Mouse (Mus musculus) kidney, embryonic 16.5 days (tissue): Measurements from ENCODE around the gene Klhl29. TPM values are rescaled to one million over a fixed set of nuclear protein-coding genes. Genes with fewer than 3 reads are reported as not detected.

ENCODE experiments used
- ATAC-seq: fragments of 200-750 bp; cut with Nextera tagmentation; 2 replicates; pipeline ENCODE4 v1.8.0; 2017; ENCODE audit warnings: moderate TSS enrichment; ENCODE audit not compliant: low FRiP score, low TSS enrichment
- H3K27ac ChIP-seq: fragments of 300-500 bp; sonication (generic); 2 replicates; pipeline ENCODE4 v1.5.1; 2014; ENCODE audit warnings: low read length
- H3K27me3 ChIP-seq: fragments of 300-500 bp; sonication (generic); 2 replicates; pipeline ENCODE4 v1.6.1; 2014; ENCODE audit warnings: low read length, control low read depth, mixed read lengths; ENCODE audit not compliant: insufficient read depth
- H3K36me3 ChIP-seq: fragments of 300-500 bp; sonication (generic); 2 replicates; pipeline ENCODE4 v1.6.1; 2014; ENCODE audit warnings: low read length, control low read depth, mixed read lengths; ENCODE audit not compliant: insufficient read depth
- H3K4me1 ChIP-seq: fragments of 300-500 bp; sonication (generic); 2 replicates; pipeline ENCODE4 v1.6.1; 2014; ENCODE audit warnings: low read length, control low read depth, mixed read lengths; ENCODE audit not compliant: insufficient read depth
- H3K4me2 ChIP-seq: fragments of 300-500 bp; sonication (generic); replicated peaks from 2 replicates; pipeline ENCODE4 v1.6.1; 2014; ENCODE audit warnings: low read depth, low read length
- H3K4me3 ChIP-seq: fragments of 300-500 bp; sonication (generic); 2 replicates; pipeline ENCODE4 v1.5.1; 2014; ENCODE audit warnings: mild to moderate bottlenecking, low read length
- H3K9ac ChIP-seq: fragments of 300-500 bp; sonication (generic); replicated peaks from 2 replicates; pipeline ENCODE4 v1.6.1; 2014; ENCODE audit warnings: low read length
- H3K9me3 ChIP-seq: fragments of 300-500 bp; sonication (generic); 2 replicates; pipeline ENCODE4 v1.6.1; 2016; ENCODE audit warnings: low read length, control low read depth
- WGBS: fragments of 180-500 bp; shearing (Covaris S2); extraction: QIAGEN DNeasy Blood & Tissue Kit; methylation state at CpG from one replicate; pipeline ENCODE4 v1.1.7; 2014; 5-methylcytosine and 5-hydroxymethylcytosine counted together
- polyA plus RNA-seq: library from polyadenylated mRNA; unstranded; fragments of >200 nt; fragmentation: Nextera tagmentation; extraction: Ambion mirVana; gene quantifications from 2 replicates; pipeline ENCODE4 v1.2.1, GENCODE M21; 2015

Klhl29 gene
- polyA plus RNA-seq, 1 experiment from 2014 or later, result 0.51 TPM

DNA sequence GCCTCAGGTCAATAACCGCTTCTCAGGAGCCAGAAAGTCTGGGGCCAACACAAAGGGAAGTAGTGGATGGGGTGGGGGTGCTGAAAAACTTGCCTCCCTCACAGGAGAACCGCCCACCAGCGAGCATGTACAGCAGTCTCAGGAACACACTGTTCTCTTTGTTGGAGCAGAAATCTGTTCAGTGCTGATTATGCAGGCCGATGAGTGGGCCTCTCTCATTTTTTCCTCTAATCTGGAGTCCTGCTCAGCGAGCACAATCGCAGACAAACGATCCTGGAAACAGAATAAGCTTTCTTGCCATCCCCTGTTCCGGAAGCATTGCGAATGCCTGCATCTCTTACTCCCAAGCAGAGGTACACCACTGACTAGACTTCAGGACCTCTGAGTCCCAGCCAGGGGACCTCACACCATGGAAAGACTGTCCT lies 107.3 kb downstream of the Klhl29 start:
- WGBS, result 44% methylated on average over 9 of the region's 9 CpGs
- ATAC-seq, result peak; percentile 71
- H3K36me3 ChIP-seq, result no peaks in the 10 kb centered on the region

DNA sequence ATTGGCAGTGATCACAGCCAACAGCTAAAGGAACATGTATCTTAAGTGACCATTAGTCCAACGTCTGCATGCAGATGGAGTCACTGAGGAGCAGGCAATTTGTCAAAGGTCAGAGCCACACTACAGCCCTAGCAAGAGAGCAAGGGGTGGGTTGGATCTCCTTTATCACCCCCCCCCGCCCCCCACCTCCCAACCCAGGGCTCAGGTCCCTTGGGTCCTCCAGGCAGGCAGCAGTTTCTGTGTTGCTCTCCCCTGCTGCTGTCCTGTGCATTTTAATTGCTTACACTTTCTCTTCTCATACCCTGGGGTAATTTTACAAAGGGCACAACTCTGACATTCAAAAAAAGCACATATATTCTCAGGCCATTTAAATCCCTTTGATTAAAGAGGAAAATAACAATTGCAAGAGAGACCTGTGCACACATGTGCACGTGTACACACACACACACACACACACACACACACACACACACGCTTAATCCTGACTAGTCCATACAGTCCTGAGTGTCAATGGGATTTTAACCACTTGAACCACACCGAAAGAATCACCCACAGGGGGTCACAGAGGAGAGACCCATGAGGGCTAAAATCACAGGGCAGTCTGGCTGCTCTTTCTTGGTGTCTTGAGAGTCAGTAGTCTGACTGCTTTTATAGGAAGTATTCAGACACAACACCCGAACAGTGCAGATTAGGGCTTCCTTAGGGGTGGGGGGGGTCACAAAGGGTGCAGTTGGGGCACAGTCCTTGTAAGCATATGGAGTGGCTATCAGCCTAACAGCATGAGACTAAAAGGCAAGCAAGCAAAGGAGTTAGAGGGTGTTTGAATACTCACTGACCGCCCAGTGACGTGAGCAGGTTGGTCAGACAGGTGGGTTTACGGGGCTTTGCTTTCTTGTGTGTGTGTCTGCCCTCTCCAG lies 108.0 kb downstream of the Klhl29 start:
- no peaks in the 10 kb centered on the region for H3K9me3 ChIP-seq
- ATAC-seq, result no peak
- H3K36me3 ChIP-seq, result no peaks in the 10 kb centered on the region
- H3K4me3 ChIP-seq, result no peak overlapping the region
- no peak overlapping the region for H3K4me2 ChIP-seq
- WGBS, result 61% methylated on average over 9 of the region's 9 CpGs
- H3K27ac ChIP-seq, result no peak overlapping the region; the same call in 1 of the 2 replicates
- peaks cover 11% of the 10 kb centered on the region for H3K4me1 ChIP-seq
- H3K9ac ChIP-seq, result no peak overlapping the region
- no peaks in the 10 kb centered on the region for H3K27me3 ChIP-seq

More for the DNA sequence above, 107.3 kb downstream of the Klhl29 start:
- peaks cover 11% of the 10 kb centered on the region for H3K4me1 ChIP-seq
- H3K4me2 ChIP-seq, result no peak overlapping the region
- peak overlapping the region; percentile 34; the same call in 1 of the 2 replicates for H3K27ac ChIP-seq
- no peaks in the 10 kb centered on the region for H3K9me3 ChIP-seq
- H3K4me3 ChIP-seq, result no peak overlapping the region
- H3K9ac ChIP-seq, result no peak overlapping the region; the same call in 1 of the 2 replicates
- H3K27me3 ChIP-seq, result no peaks in the 10 kb centered on the region

DNA sequence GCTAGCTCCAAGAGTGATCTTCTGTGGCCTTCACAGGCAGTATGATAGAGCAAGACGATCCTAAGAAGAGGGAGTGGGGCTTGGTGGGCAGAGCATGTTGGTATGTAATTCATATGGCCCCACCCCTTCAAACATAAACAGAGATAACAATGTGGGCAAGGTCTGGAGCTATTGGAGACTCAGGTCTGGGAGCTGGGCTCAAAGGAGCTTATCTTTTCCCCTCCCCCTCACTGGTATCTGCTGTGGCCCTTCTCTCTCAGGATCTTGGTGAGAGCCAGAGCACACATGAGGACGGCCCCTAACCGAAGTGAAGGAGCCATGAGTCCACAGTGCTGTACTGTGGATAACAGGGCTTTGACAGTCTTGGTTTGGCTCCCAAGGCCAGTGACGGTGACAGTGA lies 108.7 kb downstream of the Klhl29 start:
- H3K4me2 ChIP-seq, result no peak overlapping the region
- ATAC-seq, result no peak
- H3K36me3 ChIP-seq, result no peaks in the 10 kb centered on the region
- WGBS, result 79% methylated on average over 4 of the region's 4 CpGs
- H3K9ac ChIP-seq, result no peak overlapping the region
- no peaks in the 10 kb centered on the region for H3K27me3 ChIP-seq
- no peak overlapping the region for H3K4me3 ChIP-seq
- H3K27ac ChIP-seq, result no peak overlapping the region
- peaks cover 11% of the 10 kb centered on the region for H3K4me1 ChIP-seq
- H3K9me3 ChIP-seq, result no peaks in the 10 kb centered on the region

DNA sequence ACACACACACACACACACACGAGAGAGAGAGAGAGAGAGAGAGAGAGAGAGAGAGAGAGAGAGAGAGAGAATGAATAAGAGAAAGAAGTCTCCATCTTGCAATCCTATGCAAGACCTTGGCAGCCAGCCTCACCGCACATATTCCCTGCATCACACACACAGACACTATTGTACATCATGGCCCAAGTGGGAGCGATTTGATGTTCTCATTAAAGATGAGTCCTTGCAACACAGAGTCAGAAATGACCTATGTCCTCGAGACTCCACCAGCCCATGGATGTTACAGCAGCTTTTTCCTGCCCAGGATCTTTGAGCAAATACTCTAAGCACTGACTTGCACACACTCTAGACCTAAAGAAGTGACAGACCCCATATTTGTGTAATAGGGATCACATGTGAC lies 114.0 kb downstream of the Klhl29 start:
- Histone ChIP-seq H3K4me3 (no peak overlapping the region), H3K4me2 (no peak overlapping the region), H3K27me3 (no peaks in the 10 kb centered on the region), H3K27ac (no peak overlapping the region), H3K36me3 (no peaks in the 10 kb centered on the region), H3K9me3 (no peaks in the 10 kb centered on the region), H3K4me1 (no peaks in the 10 kb centered on the region), H3K9ac (no peak overlapping the region)
- WGBS, result 85% methylated on average over 3 of the region's 4 CpGs
- no peak for ATAC-seq

DNA sequence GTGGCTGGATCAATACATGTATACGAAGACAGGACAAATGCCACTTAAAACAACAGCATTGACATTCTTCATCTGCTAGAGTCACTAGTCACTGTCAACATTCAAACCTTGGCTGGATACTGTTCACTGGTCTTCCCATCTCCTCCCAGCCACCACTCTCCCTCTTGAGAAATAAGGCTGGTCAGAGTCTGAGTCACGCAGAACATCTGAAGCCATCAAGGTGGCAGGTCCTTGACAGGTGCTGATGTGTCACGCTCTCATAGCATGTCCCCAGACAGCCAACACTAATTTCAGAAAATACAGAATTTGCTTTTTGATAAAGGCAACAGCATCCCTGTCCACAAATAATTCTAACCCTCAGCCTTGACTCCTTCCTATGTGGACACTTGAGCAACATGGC lies 116.7 kb downstream of the Klhl29 start:
- no peaks in the 10 kb centered on the region for H3K27me3 ChIP-seq

DNA sequence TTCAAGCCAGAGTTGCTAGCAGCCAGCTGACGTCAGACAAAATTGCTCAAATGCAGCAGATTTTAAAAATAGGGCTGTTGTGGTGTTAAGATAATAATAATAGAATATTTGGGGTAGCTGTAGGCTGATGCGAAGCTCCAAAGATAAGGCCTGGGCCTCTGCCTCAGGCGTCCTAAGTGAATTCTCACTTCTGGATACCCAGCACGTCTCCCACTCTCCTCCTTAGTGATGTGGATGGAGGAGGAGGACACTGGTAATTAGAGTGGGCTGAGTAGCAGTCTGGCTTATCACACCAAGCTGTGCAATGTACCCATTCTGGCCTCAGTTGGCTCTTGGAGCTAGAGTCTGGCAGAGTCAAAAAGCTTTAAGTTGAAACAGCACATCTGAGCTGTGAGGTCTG lies 118.3 kb downstream of the Klhl29 start:
- Histone ChIP-seq H3K4me3 (no peak overlapping the region), H3K27me3 (no peaks in the 10 kb centered on the region), H3K4me2 (no peak overlapping the region), H3K9me3 (no peaks in the 10 kb centered on the region), H3K27ac (no peak overlapping the region), H3K4me1 (peaks cover 10% of the 10 kb centered on the region; the same call in 1 of the 2 replicates), H3K9ac (no peak overlapping the region), H3K36me3 (no peaks in the 10 kb centered on the region)
- WGBS, result 59% methylated on average over 4 of the region's 4 CpGs
- ATAC-seq, result no peak

More for the DNA sequence above, 116.7 kb downstream of the Klhl29 start:
- no peaks in the 10 kb centered on the region for H3K4me1 ChIP-seq
- H3K4me3 ChIP-seq, result no peak overlapping the region
- WGBS, result 92% methylated on average over 3 of the region's 3 CpGs
- no peak overlapping the region for H3K9ac ChIP-seq
- no peak overlapping the region for H3K27ac ChIP-seq
- no peaks in the 10 kb centered on the region for H3K9me3 ChIP-seq
- no peaks in the 10 kb centered on the region for H3K36me3 ChIP-seq
- H3K4me2 ChIP-seq, result no peak overlapping the region
- ATAC-seq, result no peak

DNA sequence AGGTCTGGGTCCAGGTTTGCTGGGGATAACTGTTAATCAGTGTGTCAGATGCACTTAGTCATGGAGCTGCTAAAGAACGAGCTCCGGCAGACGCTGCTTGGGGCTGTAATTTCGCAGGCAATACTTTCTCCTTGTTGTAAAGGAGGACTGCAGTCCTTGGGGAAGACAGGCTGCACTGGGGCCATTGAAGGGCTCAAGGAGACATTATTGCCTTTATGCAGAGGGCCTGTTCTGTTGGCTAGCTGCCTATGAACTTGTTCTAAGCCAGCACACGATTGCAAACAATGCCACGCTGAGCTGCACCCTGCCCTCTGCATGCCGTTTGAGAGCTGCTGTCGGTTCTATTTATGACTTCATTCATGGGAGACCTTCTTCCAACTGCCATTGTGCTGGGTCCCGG lies 120.4 kb downstream of the Klhl29 start:
- H3K9ac ChIP-seq, result no peak overlapping the region
- 49% methylated on average over 9 of the region's 9 CpGs for WGBS
- ATAC-seq, result no peak
- peaks cover 12% of the 10 kb centered on the region for H3K4me1 ChIP-seq
- H3K9me3 ChIP-seq, result no peaks in the 10 kb centered on the region
- no peaks in the 10 kb centered on the region for H3K36me3 ChIP-seq
- no peaks in the 10 kb centered on the region for H3K27me3 ChIP-seq
- H3K4me3 ChIP-seq, result no peak overlapping the region
- no peak overlapping the region for H3K27ac ChIP-seq
- H3K4me2 ChIP-seq, result no peak overlapping the region

DNA sequence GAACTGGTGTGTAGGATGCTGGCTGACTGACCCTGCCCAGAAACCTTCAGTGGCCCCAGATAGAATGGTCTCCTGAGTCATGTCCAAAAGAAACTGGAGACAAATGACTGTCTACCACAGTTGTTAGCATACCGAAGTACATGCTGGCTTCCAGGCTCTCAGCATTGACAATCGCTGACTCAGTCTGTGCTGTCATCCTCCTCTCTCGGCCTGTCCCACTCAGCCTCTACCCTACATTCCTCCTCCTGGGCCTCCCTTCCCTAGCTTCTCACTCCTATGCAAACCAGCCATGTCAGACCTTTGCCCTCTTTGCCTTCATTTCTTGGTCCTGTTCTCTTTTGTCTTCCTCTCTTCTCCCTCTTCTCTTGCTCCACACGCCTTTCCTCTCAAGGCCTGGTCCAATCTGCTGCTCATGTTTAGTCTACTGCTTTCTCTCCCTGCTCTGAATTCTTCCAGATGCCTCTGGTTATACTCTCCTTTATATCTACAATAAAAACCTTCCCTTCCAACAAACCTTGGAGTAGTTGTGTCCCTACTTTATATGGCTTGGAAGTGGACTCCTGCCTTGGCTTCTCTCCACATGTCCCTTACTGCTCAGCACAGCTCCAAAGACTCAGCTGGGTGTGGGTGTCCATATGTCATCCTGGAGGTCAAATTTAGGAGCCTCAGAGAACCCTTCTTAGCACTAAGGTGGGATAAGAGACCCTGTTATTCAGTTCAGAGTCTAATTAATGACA lies 121.1 kb downstream of the Klhl29 start:
- no peak overlapping the region for H3K27ac ChIP-seq

DNA sequence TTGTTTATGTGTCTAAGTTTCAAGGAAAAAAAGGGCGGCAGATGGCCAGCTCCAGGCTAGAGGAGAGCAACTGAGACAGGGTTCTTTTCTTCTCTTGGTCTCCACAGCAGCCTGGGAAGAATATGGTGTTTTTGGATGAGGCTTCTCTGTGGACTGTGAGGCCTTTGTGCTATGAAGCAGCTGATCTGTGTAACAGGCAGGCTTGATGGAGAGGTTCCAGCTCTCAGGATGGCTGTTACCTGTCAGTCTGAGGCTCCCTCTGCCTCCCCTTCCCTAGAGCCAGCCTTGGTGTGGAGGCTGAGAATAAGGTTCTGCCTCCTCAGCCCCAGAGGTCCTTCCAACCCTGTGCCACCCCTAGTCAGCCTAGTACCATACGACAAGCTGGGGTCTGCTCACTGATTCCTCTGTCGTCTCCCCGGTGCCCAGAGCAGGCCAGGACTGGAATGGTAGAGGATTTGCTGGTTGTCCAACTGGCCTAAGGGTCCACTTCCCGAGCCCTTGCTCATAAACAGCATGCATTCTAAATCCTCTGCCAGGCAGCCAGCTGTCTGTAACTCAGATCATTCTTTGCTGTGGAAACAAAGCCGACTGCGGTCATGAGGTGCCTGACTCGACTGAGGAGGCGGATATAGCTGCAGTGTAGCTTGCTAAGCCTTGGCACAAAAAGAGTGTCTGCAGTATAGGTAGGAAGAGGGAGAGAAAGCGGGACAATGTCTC lies 122.0 kb downstream of the Klhl29 start:
- Histone ChIP-seq H3K36me3 (no peaks in the 10 kb centered on the region), H3K4me1 (peaks cover 18% of the 10 kb centered on the region), H3K4me3 (no peak overlapping the region), H3K27me3 (no peaks in the 10 kb centered on the region), H3K27ac (no peak overlapping the region), H3K9me3 (no peaks in the 10 kb centered on the region), H3K9ac (no peak overlapping the region), H3K4me2 (no peak overlapping the region)
- 71% methylated on average over 10 of the region's 10 CpGs for WGBS
- ATAC-seq, result no peak

More for the DNA sequence above, 121.1 kb downstream of the Klhl29 start:
- Histone ChIP-seq H3K27me3 (no peaks in the 10 kb centered on the region), H3K4me3 (no peak overlapping the region), H3K9me3 (no peaks in the 10 kb centered on the region), H3K36me3 (no peaks in the 10 kb centered on the region), H3K9ac (no peak overlapping the region), H3K4me1 (peaks cover 15% of the 10 kb centered on the region), H3K4me2 (no peak overlapping the region)
- ATAC-seq, result no peak
- WGBS, result 65% methylated on average over 4 of the region's 4 CpGs
